Mouse (Mus musculus) hindbrain, embryonic 15.5 days (tissue): ENCODE measurements around the gene Nptxr. TPM values are rescaled to one million over a fixed set of nuclear protein-coding genes. Genes with fewer than 3 reads are reported as not detected.

Experiments used
- ATAC-seq: fragments of 200-750 bp; cut with Nextera tagmentation; 2 replicates; pipeline ENCODE4 v1.8.0; 2017; ENCODE audit warnings: low read depth, moderate number of reproducible peaks, moderate TSS enrichment; ENCODE audit not compliant: low FRiP score
- H3K27ac ChIP-seq: fragments of 300-500 bp; sonication (generic); replicated peaks from 2 replicates; pipeline ENCODE4 v1.5.1; 2015; ENCODE audit warnings: mild to moderate bottlenecking, inconsistent platforms
- H3K27me3 ChIP-seq: fragments of 300-500 bp; sonication (generic); 2 replicates; pipeline ENCODE4 v1.6.1; 2015; ENCODE audit warnings: control low read depth, inconsistent platforms
- H3K36me3 ChIP-seq: fragments of 300-500 bp; sonication (generic); 2 replicates; pipeline ENCODE4 v1.6.1; 2015; ENCODE audit warnings: control low read depth, inconsistent platforms
- H3K4me1 ChIP-seq: fragments of 300-500 bp; sonication (generic); replicated peaks from 2 replicates; pipeline ENCODE4 v1.6.1; 2015; ENCODE audit warnings: control low read depth, inconsistent platforms
- H3K4me2 ChIP-seq: fragments of 300-500 bp; sonication (generic); 2 replicates; pipeline ENCODE4 v1.6.1; 2015; ENCODE audit warnings: moderate library complexity, mild to moderate bottlenecking, inconsistent platforms
- H3K4me3 ChIP-seq: fragments of 300-500 bp; sonication (generic); 2 replicates; pipeline ENCODE4 v1.5.1; 2015; ENCODE audit warnings: mild to moderate bottlenecking, inconsistent platforms
- H3K9ac ChIP-seq: fragments of 300-500 bp; sonication (generic); 2 replicates; pipeline ENCODE4 v1.6.1; 2015; ENCODE audit warnings: inconsistent platforms
- H3K9me3 ChIP-seq: fragments of 300-500 bp; sonication (generic); 2 replicates; pipeline ENCODE4 v1.6.1; 2016; ENCODE audit warnings: control low read depth, inconsistent platforms
- WGBS: fragments of 180-500 bp; shearing (Covaris S2); methylation state at CpG from one replicate; pipeline ENCODE4 v1.1.7; 2015; 5-methylcytosine and 5-hydroxymethylcytosine counted together
- polyA plus RNA-seq: library from polyadenylated mRNA; unstranded; fragments of >200 nt; fragmentation: Nextera tagmentation; extraction: Ambion mirVana; gene quantifications from 2 replicates; pipeline ENCODE4 v1.2.1, GENCODE M21; 2015

Gene Nptxr
- polyA plus RNA-seq, 1 experiment from 2014 or later = 61.3 TPM

GRCm38 (mm10) chr15:79745312-79745711 lies 59.3 kb downstream of the Nptxr start:
- H3K27me3 ChIP-seq = no peaks in the 10 kb centered on the region
- ATAC-seq = no peak
- H3K4me3 ChIP-seq = no peak overlapping the region
- no peak overlapping the region for H3K9ac ChIP-seq
- H3K9me3 ChIP-seq = no peaks in the 10 kb centered on the region
- 81% methylated on average over 10 of the region's 10 CpGs for WGBS
- H3K27ac ChIP-seq = no peak overlapping the region
- H3K4me1 ChIP-seq = peaks cover 18% of the 10 kb centered on the region
- H3K36me3 ChIP-seq = no peaks in the 10 kb centered on the region
- H3K4me2 ChIP-seq = no peak overlapping the region

- no peak overlapping the region for H3K9ac ChIP-seq
- 78% methylated on average over 8 of the region's 8 CpGs for WGBS
- ATAC-seq = no peak
- peaks cover 24% of the 10 kb centered on the region for H3K4me1 ChIP-seq
- no peak overlapping the region for H3K27ac ChIP-seq
- no peak overlapping the region for H3K4me3 ChIP-seq
- H3K27me3 ChIP-seq = no peaks in the 10 kb centered on the region
- no peak overlapping the region for H3K4me2 ChIP-seq
- no peaks in the 10 kb centered on the region for H3K9me3 ChIP-seq
- no peaks in the 10 kb centered on the region for H3K36me3 ChIP-seq
These were observed 59.8 kb downstream of the Nptxr start for GRCm38 (mm10) chr15:79744742-79745141.

- Histone ChIP-seq H3K9me3 (no peaks in the 10 kb centered on the region), H3K4me3 (no peak overlapping the region), H3K27ac (no peak overlapping the region), H3K27me3 (no peaks in the 10 kb centered on the region), H3K9ac (no peak overlapping the region), H3K36me3 (peaks cover 4% of the 10 kb centered on the region), H3K4me1 (peaks cover 30% of the 10 kb centered on the region), H3K4me2 (no peak overlapping the region)
- no peak for ATAC-seq
- 91% methylated on average over 11 of the region's 11 CpGs for WGBS
These were observed 60.6 kb downstream of the Nptxr start for GRCm38 (mm10) chr15:79744001-79744400.

- no peak; the same call in 1 of the 2 replicates for ATAC-seq
- H3K9me3 ChIP-seq = no peaks in the 10 kb centered on the region
- H3K4me1 ChIP-seq = peaks cover 33% of the 10 kb centered on the region
- peak overlapping the region; percentile 83 for H3K4me3 ChIP-seq
- WGBS = under 1% methylated on average over 23 of the region's 23 CpGs
- peak overlapping the region; percentile 62 for H3K4me2 ChIP-seq
- H3K9ac ChIP-seq = peak overlapping the region; percentile 89
- no peaks in the 10 kb centered on the region for H3K27me3 ChIP-seq
- peaks cover 14% of the 10 kb centered on the region for H3K36me3 ChIP-seq
- H3K27ac ChIP-seq = peak overlapping the region; percentile 75
These were observed 61.9 kb downstream of the Nptxr start for GRCm38 (mm10) chr15:79742706-79743023.

- Histone ChIP-seq H3K4me1 (peaks cover 33% of the 10 kb centered on the region), H3K27me3 (no peaks in the 10 kb centered on the region), H3K9me3 (no peaks in the 10 kb centered on the region), H3K27ac (peak within 1 kb of the TSS; percentile 75), H3K9ac (peak within 1 kb of the TSS; percentile 89), H3K36me3 (peaks cover 20% of the 10 kb centered on the region), H3K4me3 (peak within 1 kb of the TSS; percentile 83), H3K4me2 (peak within 1 kb of the TSS; percentile 62)
- peak; percentile 96 for ATAC-seq
- WGBS = under 1% methylated on average over 90 of the region's 93 CpGs
These were observed 62.5 kb downstream of the Nptxr start, which contains the start of gene Sun2 for GRCm38 (mm10) chr15:79741921-79742705. TSS of gene Sun2 (minus strand) at chr15:79742536.

GRCm38 (mm10) chr15:79741173-79741858 lies 63.2 kb downstream of the Nptxr start:
- peak overlapping the region; percentile 83 for H3K4me3 ChIP-seq
- H3K9me3 ChIP-seq = no peaks in the 10 kb centered on the region
- H3K27me3 ChIP-seq = no peaks in the 10 kb centered on the region
- H3K4me2 ChIP-seq = peak overlapping the region; percentile 62
- WGBS = 30% methylated on average over 14 of the region's 14 CpGs
- ATAC-seq = no peak
- peak overlapping the region; percentile 75 for H3K27ac ChIP-seq
- H3K4me1 ChIP-seq = peaks cover 33% of the 10 kb centered on the region
- H3K9ac ChIP-seq = peak overlapping the region; percentile 89
- H3K36me3 ChIP-seq = peaks cover 28% of the 10 kb centered on the region

- Histone ChIP-seq H3K27me3 (no peaks in the 10 kb centered on the region), H3K9me3 (no peaks in the 10 kb centered on the region), H3K27ac (no peak overlapping the region), H3K9ac (peak overlapping the region; percentile 89; the same call in 1 of the 2 replicates), H3K36me3 (peaks cover 32% of the 10 kb centered on the region), H3K4me3 (peak overlapping the region; percentile 83), H3K4me1 (peaks cover 33% of the 10 kb centered on the region), H3K4me2 (peak overlapping the region; percentile 62)
- no peak for ATAC-seq
- WGBS = 88% methylated on average over 3 of the region's 3 CpGs
These were observed 63.8 kb downstream of the Nptxr start for GRCm38 (mm10) chr15:79740739-79741138.

Other genes starting within 250 kb of the Nptxr start
- 0.49 and 1.0 TPM in 2 replicates for gene Dmc1, start 199.7 kb downstream of the Nptxr start, polyA plus RNA-seq
- 4.5 and 4.9 TPM in 2 replicates for gene Fam227a, start 145.8 kb downstream of the Nptxr start, polyA plus RNA-seq
- gene Cby1, start 145.6 kb downstream of the Nptxr start, polyA plus RNA-seq = 91.4 and 94.3 TPM in 2 replicates
- 224 and 236 TPM in 2 replicates for gene Tomm22, start 133.9 kb downstream of the Nptxr start, polyA plus RNA-seq
- gene Josd1, start 116.8 kb downstream of the Nptxr start, polyA plus RNA-seq = 23.2 and 24.5 TPM in 2 replicates
- 49.4 and 50.1 TPM in 2 replicates for gene Gtpbp1, start 113.9 kb downstream of the Nptxr start, polyA plus RNA-seq
- gene Sun2, start 62.2 kb downstream of the Nptxr start, polyA plus RNA-seq = 6.4 and 7.2 TPM in 2 replicates
- 68.7 and 69.6 TPM in 2 replicates for gene Dnal4, start 26.9 kb downstream of the Nptxr start, polyA plus RNA-seq
- 0.44 TPM in 1 of 2 replicates, not detected in the other for gene Npcd, start 29.5 kb upstream of the Nptxr start, polyA plus RNA-seq
- gene Cbx6, start 29.9 kb upstream of the Nptxr start, polyA plus RNA-seq = 60.8 and 64.5 TPM in 2 replicates
- gene Apobec3, start 86.9 kb upstream of the Nptxr start, polyA plus RNA-seq = 4.3 and 5.7 TPM in 2 replicates
- gene Cbx7, start 166.4 kb upstream of the Nptxr start, polyA plus RNA-seq = 4.5 and 4.7 TPM in 2 replicates
- gene Pdgfb, start 210.2 kb upstream of the Nptxr start, polyA plus RNA-seq = 5.7 and 5.8 TPM in 2 replicates